Mouse (Mus musculus) left cerebral cortex, adult 6 months (tissue): ENCODE data around the gene Dido1. TPM values are rescaled to one million over a fixed set of nuclear protein-coding genes. Genes with fewer than 3 reads are reported as not detected.

ENCODE experiments used
- long read RNA-seq, 2 experiments: library from polyadenylated mRNA; unstranded; transcript quantifications; one replicate each; pipeline ENCODE4 v2.0.0; 2019 to 2020
- polyA plus RNA-seq: library from polyadenylated mRNA; unstranded; fragments of <200 nt; fragmentation: Nextera tagmentation; gene quantifications from 2 replicates; pipeline ENCODE4 v1.2.3, GENCODE M21; 2021

Dido1 gene
- 11.7 and 13.1 TPM in 2 replicates for polyA plus RNA-seq
- long read RNA-seq, experiment 1, full-length matches to known transcripts: 26 of 75 reads
- long read RNA-seq, experiment 1, partial matches to known transcripts: 20 of 75 reads
- long read RNA-seq, experiment 1, other reads (novel, unspliced or antisense): 29 of 75 reads
- long read RNA-seq, experiment 2, full-length matches to known transcripts: 1 of 28 reads
- long read RNA-seq, experiment 2, partial matches to known transcripts: 12 of 28 reads
- long read RNA-seq, experiment 2, other reads (novel, unspliced or antisense): 15 of 28 reads

DNA sequence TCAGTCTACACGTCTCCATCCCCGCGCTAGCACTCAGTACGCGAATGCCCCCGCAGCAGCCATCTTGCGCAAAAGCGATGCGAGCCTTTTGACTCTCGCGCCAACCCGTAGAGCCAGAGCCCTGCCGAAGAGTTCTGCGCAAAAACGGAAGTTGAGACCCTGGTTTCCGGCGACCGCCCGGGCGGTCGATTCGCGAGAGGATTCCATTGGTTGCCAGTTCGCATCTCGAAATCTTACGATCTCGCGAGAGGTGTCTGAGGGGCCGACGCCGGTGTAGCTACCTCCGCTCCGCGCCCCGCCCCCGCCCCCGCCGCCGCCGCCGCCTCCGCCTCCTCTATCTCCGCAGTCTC, at the start of gene Dido1, which contains the start of gene Gid8:
Dido1 (minus strand) TSS at position 77 of the 350 bp plus-strand sequence.
Gid8 (plus strand) TSS at position 195 of the 350 bp plus-strand sequence.

DNA sequence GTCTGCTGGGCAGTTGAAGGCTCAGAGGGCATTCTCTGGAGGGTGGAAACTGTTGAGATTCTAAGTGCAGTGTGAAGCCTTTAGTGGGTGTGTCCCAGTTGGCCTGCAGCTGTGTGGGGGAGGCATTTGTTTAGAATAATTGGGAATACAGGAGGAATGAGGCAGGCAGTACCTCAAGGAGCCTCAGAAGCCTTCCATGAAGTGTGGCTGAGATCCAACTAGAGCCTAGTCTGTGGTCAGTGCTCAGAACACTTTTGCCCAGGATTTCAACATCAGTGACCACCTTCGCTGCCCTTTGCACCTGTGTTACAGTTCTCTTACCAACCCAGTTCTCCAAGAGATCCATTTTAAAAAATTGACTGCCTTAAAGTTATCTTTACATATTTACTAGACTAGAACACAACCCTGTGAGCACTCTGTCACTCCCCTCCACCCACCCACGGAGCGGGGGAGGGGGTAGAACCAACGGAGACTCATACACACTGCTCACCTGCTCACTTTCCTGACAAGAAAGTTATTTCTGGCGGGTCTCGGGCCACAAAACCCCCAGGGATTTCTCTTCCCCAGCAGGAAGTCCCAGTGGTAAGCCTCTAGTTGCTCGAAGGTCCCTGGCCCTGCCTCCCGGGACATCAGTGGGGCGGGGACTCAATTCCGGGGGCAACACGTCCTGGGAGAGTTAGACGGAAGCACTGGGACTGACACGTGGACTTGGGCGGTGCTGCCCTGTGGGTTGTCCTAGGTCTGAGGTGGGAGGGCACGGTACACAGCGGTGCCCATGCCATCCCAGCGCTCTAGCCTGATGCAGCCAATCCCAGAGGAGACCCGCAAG, 15.0 kb upstream of the Dido1 start, which contains the start of gene Slc17a9:
Slc17a9 (plus strand) TSS at position 679 of the 829 bp plus-strand sequence.

GRCm38 (mm10) chr2:180642555-180643260, 67.1 kb downstream of the Dido1 start, which contains the start of gene Tcfl5:
Gene Tcfl5, minus strand, starts transcription at chr2:180642708.

Other genes with a start within 250 kb of the Dido1 start
- gene Ntsr1, start 210.0 kb downstream of the Dido1 start, polyA plus RNA-seq: 3.2 and 3.9 TPM in 2 replicates
- 5.0 and 7.2 TPM in 2 replicates for gene Mrgbp, start 128.7 kb downstream of the Dido1 start, polyA plus RNA-seq
- gene Ogfr, start 120.8 kb downstream of the Dido1 start, polyA plus RNA-seq: 11.3 and 12.3 TPM in 2 replicates
- 2.2 and 4.4 TPM in 2 replicates for gene Col9a3, start 112.2 kb downstream of the Dido1 start, polyA plus RNA-seq
- 0.15 and 0.19 TPM in 2 replicates for gene Tcfl5, start 67.3 kb downstream of the Dido1 start, polyA plus RNA-seq
- gene Gid8, start 118 bp upstream of the Dido1 start, polyA plus RNA-seq: 30.0 and 44.9 TPM in 2 replicates
- 0.26 TPM in 1 of 2 replicates, not detected in the other for gene Slc17a9, start 15.3 kb upstream of the Dido1 start, polyA plus RNA-seq
- gene Bhlhe23, start 66.9 kb upstream of the Dido1 start, polyA plus RNA-seq: not detected in 2 replicates
- gene Ythdf1, start 210.9 kb upstream of the Dido1 start, polyA plus RNA-seq: 5.8 and 19.1 TPM in 2 replicates
- 0.17 and 0.36 TPM in 2 replicates for gene Birc7, start 219.0 kb upstream of the Dido1 start, polyA plus RNA-seq
- 129 and 140 TPM in 2 replicates for gene Nkain4, start 244.7 kb upstream of the Dido1 start, polyA plus RNA-seq